Mouse (Mus musculus) MN1 (cell line): ENCODE data around the gene Arpc2.

Experiments
- DNase-seq: peaks from one replicate; pipeline ENCODE4 v3.0.0-alpha.2; 2016; ENCODE audit warnings: low spot score

Gene Arpc2

DNA sequence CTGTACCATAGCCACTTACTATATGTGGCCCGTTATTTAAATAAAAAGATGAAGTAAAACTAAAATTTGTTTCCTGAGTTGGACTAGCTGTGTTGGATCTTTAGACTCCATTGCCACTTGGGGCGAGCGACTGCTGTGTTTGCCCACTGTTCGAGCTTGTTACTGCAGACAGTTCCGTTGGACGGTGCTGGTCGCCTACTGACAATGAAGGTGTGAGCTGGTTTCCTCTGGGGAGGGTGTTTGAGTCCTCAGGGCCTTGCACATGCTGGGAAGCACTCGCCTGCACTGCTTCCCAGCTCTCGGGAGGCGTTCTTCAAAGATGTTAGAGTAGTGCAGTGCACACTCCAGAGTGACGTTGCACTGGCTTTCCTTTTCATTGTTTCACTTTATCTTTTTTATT is 3.7 kb downstream of the Arpc2 start:
- no peak for DNase-seq

DNA sequence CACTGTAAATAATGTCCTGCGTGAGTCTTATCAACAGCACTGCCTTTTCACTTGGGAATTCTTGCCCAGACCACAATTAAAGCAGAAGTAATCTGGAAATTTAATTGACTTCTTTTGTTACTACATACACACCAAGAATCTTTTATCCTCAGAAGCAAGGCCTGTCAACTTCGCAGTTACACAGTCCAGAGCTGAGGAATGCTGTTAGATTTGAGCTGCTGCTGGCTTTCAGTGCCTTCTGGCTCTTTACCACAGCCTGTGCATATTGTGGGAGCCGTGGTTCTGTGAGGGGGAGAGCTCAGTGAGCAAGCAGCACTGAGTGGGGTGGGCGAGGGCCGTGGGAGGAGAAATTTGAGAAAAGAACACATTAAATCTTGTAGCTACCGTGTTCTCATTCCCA is 4.4 kb downstream of the Arpc2 start:
- DNase-seq, result peak; percentile 91

- DNase-seq, result no peak
Measured at GRCm38 (mm10) chr1:74240832-74241231, 4.9 kb downstream of the Arpc2 start.

GRCm38 (mm10) chr1:74245525-74245924 is 9.6 kb downstream of the Arpc2 start:
- DNase-seq, result no peak

- DNase-seq, result peak; percentile 39
Measured at GRCm38 (mm10) chr1:74248799-74249198, 12.9 kb downstream of the Arpc2 start.

GRCm38 (mm10) chr1:74249331-74249980 is 13.6 kb downstream of the Arpc2 start:
- DNase-seq, result no peak

- no peak for DNase-seq
Measured at GRCm38 (mm10) chr1:74250096-74250495, 14.2 kb downstream of the Arpc2 start.

DNA sequence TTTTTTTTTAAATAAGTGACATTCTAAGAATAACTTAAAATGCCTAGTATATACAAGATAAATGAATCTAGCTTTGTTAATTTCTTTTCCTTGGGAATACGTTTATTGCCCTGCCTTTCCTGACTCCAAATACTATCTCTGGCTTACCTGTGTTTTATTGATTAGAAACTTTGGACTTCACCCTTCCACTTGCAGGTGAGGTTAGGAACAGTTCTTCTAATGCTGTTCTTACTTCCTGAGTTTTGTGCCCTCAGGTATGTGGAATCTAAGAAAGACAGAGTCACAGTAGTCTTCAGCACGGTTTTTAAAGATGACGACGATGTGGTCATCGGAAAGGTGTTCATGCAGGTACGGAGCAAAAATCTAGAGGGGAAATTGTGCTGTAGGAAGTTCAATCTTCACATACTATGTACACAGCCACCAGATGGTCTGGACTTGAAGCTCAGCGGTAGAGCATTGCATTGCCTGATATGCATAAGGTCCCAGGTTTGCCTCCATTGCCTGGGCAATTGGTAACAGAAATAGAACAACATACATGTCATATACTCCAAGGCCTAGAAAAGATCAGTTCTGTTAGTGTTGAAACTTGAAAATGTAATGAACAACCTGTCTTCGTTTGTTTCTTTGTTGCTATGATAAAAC is 19.9 kb downstream of the Arpc2 start:
- DNase-seq, result no peak

- no peak for DNase-seq
Measured at GRCm38 (mm10) chr1:74256782-74257181, 20.9 kb downstream of the Arpc2 start.

GRCm38 (mm10) chr1:74262510-74262909 is 26.6 kb downstream of the Arpc2 start:
- no peak for DNase-seq

DNA sequence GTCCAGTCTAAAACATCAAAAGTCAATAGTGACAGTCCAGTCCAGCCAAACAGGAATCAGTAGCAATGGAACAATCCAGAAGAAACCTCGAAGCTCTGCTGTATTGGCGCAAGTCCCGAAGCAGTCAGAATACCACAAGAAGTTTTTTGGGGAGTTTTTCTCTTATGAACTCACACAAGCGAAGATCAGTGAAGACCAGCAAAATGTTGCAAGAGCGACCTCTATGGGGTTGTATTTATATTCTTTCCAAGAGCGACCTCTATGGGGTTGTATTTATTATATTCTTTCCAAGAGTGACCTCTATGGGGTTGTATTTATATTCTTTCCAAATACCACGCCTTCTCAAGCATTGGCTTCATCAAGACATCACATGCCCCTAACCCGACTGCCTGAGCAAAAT is 32.9 kb downstream of the Arpc2 start:
- no peak for DNase-seq

GRCm38 (mm10) chr1:74271659-74272058 is 35.8 kb downstream of the Arpc2 start:
- DNase-seq, result peak; percentile 97

GRCm38 (mm10) chr1:74275015-74275414 is 39.1 kb downstream of the Arpc2 start:
- peak; percentile 85 for DNase-seq

- no peak for DNase-seq
Measured at GRCm38 (mm10) chr1:74277041-74277440, 41.2 kb downstream of the Arpc2 start.

GRCm38 (mm10) chr1:74277883-74278537 is 42.1 kb downstream of the Arpc2 start:
- peak; percentile 63 for DNase-seq

DNA sequence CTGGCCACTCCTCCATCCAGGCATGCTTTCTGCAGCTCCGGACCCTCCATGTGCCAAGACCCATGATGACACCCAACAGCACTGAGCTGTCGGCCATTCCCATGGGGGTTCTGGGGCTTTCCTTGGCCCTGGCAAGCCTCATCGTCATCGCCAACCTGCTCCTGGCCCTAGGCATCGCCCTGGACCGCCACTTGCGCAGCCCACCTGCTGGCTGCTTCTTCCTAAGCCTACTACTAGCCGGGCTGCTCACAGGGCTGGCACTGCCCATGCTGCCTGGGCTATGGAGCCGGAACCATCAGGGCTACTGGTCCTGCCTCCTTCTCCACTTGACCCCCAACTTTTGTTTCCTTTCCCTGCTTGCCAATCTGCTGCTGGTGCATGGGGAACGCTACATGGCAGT is 42.7 kb downstream of the Arpc2 start, which contains the start of gene Gpbar1:
Gene Gpbar1, plus strand, starts transcription at position 13 of the 400 bp plus-strand sequence.
- DNase-seq, result no peak

- no peak for DNase-seq
Measured at GRCm38 (mm10) chr1:74278988-74279387, 43.1 kb downstream of the Arpc2 start.

GRCm38 (mm10) chr1:74280591-74281325 is 44.9 kb downstream of the Arpc2 start:
- DNase-seq, result no peak

DNA sequence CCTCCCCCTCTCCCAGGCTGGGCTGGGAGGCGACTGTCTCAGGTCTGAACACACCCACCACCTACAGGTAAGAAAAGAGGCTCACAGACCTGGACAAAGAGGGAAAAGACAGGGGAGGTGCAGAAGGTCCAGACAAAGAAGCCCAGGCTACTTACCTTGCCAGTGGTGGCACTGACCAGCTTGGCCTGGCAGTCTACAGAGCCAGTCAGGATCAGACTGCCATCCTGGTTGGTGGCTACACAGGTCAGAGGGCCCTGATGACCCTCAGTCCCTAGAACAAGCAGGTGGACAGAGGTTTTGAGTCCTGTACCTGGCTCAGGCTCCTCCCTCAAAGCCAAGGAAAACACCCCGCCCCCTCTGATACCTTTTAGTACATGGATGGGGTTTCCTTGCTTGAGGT is 45.5 kb downstream of the Arpc2 start:
- DNase-seq, result no peak

DNA sequence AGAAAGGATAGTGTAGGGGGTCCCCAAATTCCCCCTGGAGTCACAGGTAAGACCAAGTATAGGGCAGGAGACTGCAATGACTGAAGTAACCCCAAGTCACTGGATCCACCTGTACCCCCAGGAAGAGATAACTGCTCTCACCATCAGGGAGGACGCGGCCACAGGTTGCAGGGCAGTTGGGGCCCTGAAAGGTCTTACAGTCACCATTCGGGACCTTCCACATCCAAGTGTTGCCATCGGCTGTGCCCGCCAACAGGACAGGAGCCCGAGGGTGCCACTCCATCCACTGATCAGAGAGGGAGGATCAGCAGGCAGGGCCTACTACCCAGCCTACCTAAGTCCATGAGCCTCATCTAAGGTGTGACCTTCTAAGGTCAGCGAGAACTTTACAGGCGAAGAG is 46.0 kb downstream of the Arpc2 start:
- no peak for DNase-seq

- no peak for DNase-seq
Measured at GRCm38 (mm10) chr1:74282896-74283625, 47.2 kb downstream of the Arpc2 start.
